Mouse (Mus musculus) olfactory bulb, adult 2 months (tissue): ENCODE results near the gene Zfp414. TPM values are rescaled to one million over a fixed set of nuclear protein-coding genes. Genes with fewer than 3 reads are reported as not detected.

Experiments used
- H3K27ac ChIP-seq: fragments of 200-500 bp; 2 replicates; pipeline ENCODE4 v1.5.1; 2012; ENCODE audit warnings: low read depth, low read length; ENCODE audit not compliant: insufficient read depth
- H3K4me1 ChIP-seq: fragments of 200-500 bp; 2 replicates; pipeline ENCODE4 v1.6.1; 2012; ENCODE audit warnings: low read length; ENCODE audit not compliant: control insufficient read depth, insufficient read depth
- H3K4me3 ChIP-seq: fragments of 200-500 bp; 2 replicates; pipeline ENCODE4 v1.5.1; 2012; ENCODE audit warnings: mild to moderate bottlenecking, low read depth, low read length, moderate library complexity; ENCODE audit not compliant: insufficient read depth
- CTCF ChIP-seq: fragments of 200-500 bp; IDR thresholded peaks from 2 replicates; pipeline ENCODE4 v1.5.1; 2012; ENCODE audit warnings: low read depth, mild to moderate bottlenecking, low read length, moderate library complexity; ENCODE audit not compliant: insufficient read depth
- POLR2A ChIP-seq: fragments of 200-500 bp; IDR thresholded peaks from 2 replicates; pipeline ENCODE4 v1.6.1; 2012; ENCODE audit warnings: mild to moderate bottlenecking, low read depth, low read length, moderate library complexity; ENCODE audit not compliant: insufficient read depth
- WGBS: fragments of 180-500 bp; shearing (Covaris S2); methylation state at CpG from one replicate; pipeline ENCODE4 v1.1.7; 2018; 5-methylcytosine and 5-hydroxymethylcytosine counted together
- polyA plus RNA-seq: library from polyadenylated mRNA; stranded (reverse); fragments of >200 nt; gene quantifications from 2 replicates; pipeline ENCODE4 v1.2.4, GENCODE M21; 2012; ENCODE audit warnings: low replicate concordance; ENCODE audit not compliant: missing spikeins, insufficient read depth, insufficient read length

Zfp414 gene
- polyA plus RNA-seq = not detected in 2 replicates

DNA sequence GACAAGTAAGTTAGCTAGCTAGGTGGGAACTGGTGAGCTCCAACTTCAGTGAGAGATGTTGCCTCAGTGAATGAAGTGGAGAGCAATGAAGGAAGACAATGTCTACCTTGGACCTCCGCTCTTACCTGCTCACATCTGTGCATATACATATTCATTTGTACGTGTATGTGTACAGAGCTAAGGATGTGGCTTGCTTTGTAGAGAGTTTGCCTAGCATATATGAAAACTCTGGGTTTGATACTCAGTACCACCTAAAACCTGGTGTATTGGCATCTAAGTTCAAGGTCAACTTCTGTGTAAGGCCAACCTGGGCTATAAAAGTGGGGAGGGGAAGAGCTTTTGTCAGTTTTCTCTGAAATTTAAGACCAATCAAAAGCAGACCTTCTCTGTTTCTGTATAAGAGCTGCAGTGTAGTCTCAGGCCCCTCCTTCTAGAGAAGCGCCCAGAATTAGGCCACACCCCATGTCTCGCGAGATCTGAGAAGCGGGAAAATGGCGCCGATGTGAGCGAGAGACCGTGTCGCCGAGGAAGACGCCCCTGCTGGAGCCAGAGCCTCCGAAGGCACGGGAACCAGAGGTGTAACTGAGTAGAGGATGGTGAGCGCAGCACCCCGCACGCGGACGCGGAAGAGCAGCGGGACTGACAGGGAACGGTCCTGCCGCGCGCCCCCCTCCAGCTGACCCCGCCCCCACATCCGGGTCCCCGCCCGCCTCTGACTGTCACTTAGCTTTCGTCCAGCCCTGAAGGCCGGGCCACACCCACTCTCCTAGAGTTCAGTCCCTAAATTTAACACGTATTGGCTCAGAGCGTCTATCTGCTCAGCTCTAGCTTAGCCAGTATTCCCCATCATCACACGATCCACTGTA lies at the start of gene Zfp414:
Zfp414 (plus strand) TSS at position 470 of the 866 bp plus-strand sequence.
- Histone ChIP-seq H3K27ac (peak within 1 kb of the TSS; percentile 92), H3K4me1 (peaks cover 22% of the 10 kb centered on the region), H3K4me3 (peak within 1 kb of the TSS; percentile 70)
- WGBS = 3% methylated on average over 35 of the region's 35 CpGs
- TF ChIP-seq CTCF (no peak), POLR2A (peak; percentile 59)

- H3K4me1 ChIP-seq = no peaks in the 10 kb centered on the region
- TF ChIP-seq CTCF (no peak), POLR2A (no peak)
- 93% methylated on average over 4 of the region's 4 CpGs for WGBS
- no peak overlapping the region for H3K27ac ChIP-seq
- no peak overlapping the region for H3K4me3 ChIP-seq
Observed at GRCm38 (mm10) chr17:33584061-33584460, 44.8 kb upstream of the Zfp414 start.

DNA sequence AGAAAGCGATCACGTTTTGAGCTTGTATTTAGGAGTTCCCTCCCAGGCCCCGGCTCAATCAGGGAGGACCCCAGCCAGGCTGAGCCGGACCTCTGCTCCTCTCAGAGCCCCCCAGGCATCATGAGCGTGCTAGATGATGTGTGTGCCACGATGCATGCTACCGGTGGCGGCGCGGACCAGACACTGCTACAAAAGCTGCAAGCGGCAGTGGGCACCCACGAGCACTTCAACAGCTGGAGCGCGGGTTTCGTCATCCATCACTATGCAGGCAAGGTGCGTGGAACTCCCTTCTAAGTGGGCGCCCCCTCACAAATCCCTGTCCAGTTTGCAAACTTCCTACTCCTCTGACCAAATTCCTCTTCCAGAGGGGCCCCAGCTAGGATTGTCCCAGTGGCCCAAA lies 42.9 kb upstream of the Zfp414 start:
- no peak overlapping the region for H3K4me3 ChIP-seq
- 70% methylated on average over 17 of the region's 17 CpGs for WGBS
- TF ChIP-seq CTCF (no peak), POLR2A (no peak)
- H3K27ac ChIP-seq = no peak overlapping the region
- no peaks in the 10 kb centered on the region for H3K4me1 ChIP-seq

GRCm38 (mm10) chr17:33597271-33597670 lies 31.6 kb upstream of the Zfp414 start:
- TF ChIP-seq POLR2A = no peak
- TF ChIP-seq CTCF = no peak
- H3K4me3 ChIP-seq = no peak overlapping the region
- no peak overlapping the region for H3K27ac ChIP-seq
- H3K4me1 ChIP-seq = no peaks in the 10 kb centered on the region; the same call in 1 of the 2 replicates

GRCm38 (mm10) chr17:33598506-33598905 lies 30.4 kb upstream of the Zfp414 start:
- no peak overlapping the region for H3K4me3 ChIP-seq
- no peak for TF ChIP-seq CTCF
- no peak for TF ChIP-seq POLR2A
- no peaks in the 10 kb centered on the region; the same call in 1 of the 2 replicates for H3K4me1 ChIP-seq
- 84% methylated on average over 5 of the region's 5 CpGs for WGBS
- H3K27ac ChIP-seq = no peak overlapping the region

DNA sequence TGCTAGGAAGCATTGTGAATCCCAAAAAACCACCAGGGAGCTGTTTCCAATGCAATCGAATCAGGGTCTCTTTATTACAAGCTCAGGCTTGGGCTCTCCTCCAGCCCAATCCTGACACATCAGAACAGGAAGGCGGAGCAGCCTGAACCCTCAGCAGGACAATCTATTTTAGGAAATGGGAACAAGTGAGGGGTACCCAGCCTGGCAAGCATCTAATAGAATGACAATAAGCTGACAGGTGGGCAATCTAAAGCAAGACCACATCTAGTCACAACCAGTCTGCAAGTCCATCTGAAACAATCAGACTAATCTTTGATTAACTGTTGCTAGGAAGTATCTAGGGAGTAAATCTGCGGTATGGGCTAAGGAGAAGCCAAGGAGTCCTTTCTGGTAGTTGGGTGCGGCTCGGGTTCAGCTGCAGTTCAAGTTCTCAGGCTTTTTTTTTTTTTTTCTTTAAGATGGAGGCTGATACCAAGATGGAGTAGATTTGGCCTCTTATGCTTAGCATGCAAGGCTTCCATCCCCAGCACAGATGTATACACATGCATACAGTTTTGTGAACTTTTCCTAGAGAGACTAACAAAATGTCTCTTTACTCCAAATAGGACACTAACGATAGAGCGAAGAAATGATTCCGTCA lies 28.9 kb upstream of the Zfp414 start:
- WGBS = 66% methylated on average over 8 of the region's 8 CpGs

GRCm38 (mm10) chr17:33600831-33601230 lies 28.1 kb upstream of the Zfp414 start:
- no peaks in the 10 kb centered on the region; the same call in 1 of the 2 replicates for H3K4me1 ChIP-seq
- H3K27ac ChIP-seq = no peak overlapping the region
- 80% methylated on average over 3 of the region's 3 CpGs for WGBS
- no peak for TF ChIP-seq CTCF
- TF ChIP-seq POLR2A = no peak
- no peak overlapping the region for H3K4me3 ChIP-seq

More for the DNA sequence above, 28.9 kb upstream of the Zfp414 start:
- no peak for TF ChIP-seq CTCF
- no peak for TF ChIP-seq POLR2A
- Histone ChIP-seq H3K4me3 (no peak overlapping the region), H3K27ac (no peak overlapping the region), H3K4me1 (no peaks in the 10 kb centered on the region; the same call in 1 of the 2 replicates)

GRCm38 (mm10) chr17:33601947-33602346 lies 26.9 kb upstream of the Zfp414 start:
- Histone ChIP-seq H3K4me1 (no peaks in the 10 kb centered on the region; the same call in 1 of the 2 replicates), H3K27ac (no peak overlapping the region), H3K4me3 (no peak overlapping the region)
- 87% methylated on average over 12 of the region's 12 CpGs for WGBS
- TF ChIP-seq CTCF (no peak), POLR2A (no peak)

- Histone ChIP-seq H3K4me1 (no peaks in the 10 kb centered on the region), H3K27ac (no peak overlapping the region), H3K4me3 (no peak overlapping the region)
- WGBS = 90% methylated on average over 2 of the region's 2 CpGs
- TF ChIP-seq CTCF (no peak), POLR2A (no peak)
Observed at GRCm38 (mm10) chr17:33607273-33607672, 21.6 kb upstream of the Zfp414 start.
